Mouse (Mus musculus) embryonic stem cell, embryonic (primary cell): ENCODE results near the gene Lamb3.

ENCODE experiments used
- CTCF ChIA-PET, 4 experiments: fragments of 300-600 bp in 2 of 4; fragments of 350-600 bp in 2 of 4; sonication (Branson Sonifier 250); formaldehyde crosslinking; loops; one replicate each; lab custom pipeline; 2022; ENCODE audit warnings: inconsistent platforms in 2 of 4; lab: Charles Lee
- POLR2A ChIA-PET, 4 experiments: fragments of 300-600 bp in 2 of 4; fragments of 350-600 bp in 2 of 4; sonication (Branson Sonifier 250); formaldehyde crosslinking; loops; one replicate each; lab custom pipeline; 2022; ENCODE audit warnings: antibody characterized with exemption in 4 of 4, inconsistent platforms in 1 of 4; lab: Charles Lee

The Lamb3 gene

GRCm38 (mm10) chr1:193194416-193195140, 12.9 kb upstream of the Lamb3 start:
- POLR2A ChIA-PET: interaction anchor here in 3 of 4 experiments (0.6 to 0.7 kb wide), 5 partner anchors 30 to 214 kb away, joined by 3 to 5 read pairs (median 3); no protein-coding TSS in a partner anchor
- CTCF ChIA-PET: no interaction called here

DNA sequence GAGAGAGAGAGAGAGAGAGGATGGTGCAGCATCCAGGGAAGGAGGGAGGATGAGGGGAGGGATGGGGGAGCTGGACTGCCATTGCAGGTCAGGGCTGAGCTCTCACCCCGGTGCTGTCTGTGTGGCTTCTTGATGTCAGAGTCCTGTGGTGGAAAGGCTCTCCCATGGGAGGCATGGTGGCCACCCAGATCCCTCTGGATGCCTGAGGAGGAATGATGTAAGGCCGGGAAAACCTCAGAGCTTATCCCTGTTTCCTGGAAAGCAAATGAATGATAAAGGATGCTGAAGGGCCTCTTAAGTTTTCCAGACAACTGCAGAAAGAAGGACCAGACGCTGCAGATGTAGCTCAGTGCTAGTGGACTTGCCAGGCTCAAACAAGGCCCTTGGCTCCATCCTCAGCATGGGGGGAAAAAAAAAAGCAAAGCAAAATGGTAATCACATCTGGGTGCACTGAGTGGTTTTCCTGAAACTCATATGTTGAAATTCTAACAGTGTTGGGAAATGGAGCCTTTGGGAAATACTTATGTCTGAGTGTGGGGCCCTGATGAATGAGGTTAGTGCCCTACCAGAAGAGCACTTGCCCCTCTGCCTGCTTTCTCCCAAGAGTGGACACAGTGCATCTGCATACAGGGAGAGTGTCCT, 12.2 kb upstream of the Lamb3 start:
- ChIA-PET POLR2A (interaction anchor here in 2 of 4 experiments (0.6 to 0.7 kb wide), 2 partner anchors 30 to 31 kb away, joined by 3 to 5 read pairs; no protein-coding TSS in a partner anchor), CTCF (interaction anchor here in 1 of 4 experiments (0.6 kb wide), 1 partner anchor 12 kb away, joined by 3 read pairs; the partner anchor contains the start of gene Lamb3)

GRCm38 (mm10) chr1:193197494-193198205, 9.8 kb upstream of the Lamb3 start:
- POLR2A ChIA-PET: interaction anchor here in 1 of 4 experiments (1.2 to 1.5 kb wide), 2 partner anchors 8 to 23 kb away, joined by 3 to 4 read pairs; no protein-coding TSS in a partner anchor
- CTCF ChIA-PET: no interaction called here

DNA sequence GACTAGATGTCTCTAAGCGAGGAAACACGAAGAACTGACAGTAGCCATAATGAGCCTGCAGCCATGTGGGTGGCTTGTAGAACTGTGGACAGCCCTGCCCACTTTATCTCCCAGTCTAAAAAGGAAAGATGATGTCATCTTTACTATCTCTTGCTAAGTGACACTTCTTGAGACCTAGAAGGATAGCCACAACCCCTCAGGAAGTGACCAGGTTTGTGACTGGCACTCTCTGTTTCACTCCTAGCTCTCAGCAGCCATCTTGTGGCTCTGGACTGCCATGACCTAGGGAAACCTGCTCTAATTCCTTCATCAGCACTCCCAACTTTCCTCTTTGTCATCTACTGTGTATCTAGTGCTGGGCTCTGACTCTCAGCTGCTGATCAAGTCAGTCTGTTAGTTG, 9.2 kb upstream of the Lamb3 start:
- POLR2A ChIA-PET: interaction anchor here in 1 of 4 experiments (1.2 to 1.5 kb wide), 2 partner anchors 9 to 24 kb away, joined by 3 to 4 read pairs; no protein-coding TSS in a partner anchor
- CTCF ChIA-PET: no interaction called here

DNA sequence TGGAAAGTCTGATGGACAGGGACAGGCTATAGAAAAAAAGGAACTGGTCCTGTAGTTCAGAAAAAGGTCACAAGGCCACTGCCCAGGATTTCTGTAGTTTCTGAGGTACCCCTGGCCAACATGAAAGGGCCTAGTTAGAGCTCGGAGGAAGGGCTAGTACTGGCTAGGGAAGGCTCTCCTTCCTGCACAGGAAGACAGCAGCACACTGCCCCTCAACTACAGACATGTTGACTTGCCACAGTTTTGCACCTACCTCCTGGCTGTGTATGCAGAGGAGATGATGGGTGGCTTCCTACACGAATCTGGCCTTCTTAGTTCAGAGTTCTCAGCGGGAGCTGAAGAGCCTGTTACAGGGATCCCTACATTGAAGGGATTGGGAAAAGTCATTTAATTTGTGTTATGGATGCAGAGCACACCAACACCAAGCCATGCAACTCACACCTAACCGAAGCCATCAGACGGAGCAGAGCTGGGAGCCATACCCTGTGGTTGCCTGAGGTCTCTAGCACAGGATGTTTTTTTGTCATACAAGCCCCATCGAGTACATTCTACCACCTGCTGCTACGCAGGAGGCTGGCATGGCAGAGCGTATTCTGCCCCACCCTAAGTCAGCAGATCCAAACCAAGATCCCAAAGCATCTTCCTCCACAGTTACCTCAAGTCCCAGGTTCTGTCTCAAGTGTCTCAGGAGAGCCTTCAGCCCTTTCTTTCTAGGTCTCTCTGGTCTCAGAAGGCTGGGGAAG, 6.7 kb upstream of the Lamb3 start:
- ChIA-PET POLR2A (no interaction called here), CTCF (no interaction called here)

GRCm38 (mm10) chr1:193201383-193201778, 6.1 kb upstream of the Lamb3 start, which contains the start of gene Traf3ip3:
TSS of gene Traf3ip3 (minus strand) at chr1:193201703.
- POLR2A ChIA-PET: interaction anchor here in 1 of 4 experiments (1.3 kb wide), 1 partner anchor 29 kb away, joined by 3 read pairs; no protein-coding TSS in a partner anchor
- CTCF ChIA-PET: no interaction called here

DNA sequence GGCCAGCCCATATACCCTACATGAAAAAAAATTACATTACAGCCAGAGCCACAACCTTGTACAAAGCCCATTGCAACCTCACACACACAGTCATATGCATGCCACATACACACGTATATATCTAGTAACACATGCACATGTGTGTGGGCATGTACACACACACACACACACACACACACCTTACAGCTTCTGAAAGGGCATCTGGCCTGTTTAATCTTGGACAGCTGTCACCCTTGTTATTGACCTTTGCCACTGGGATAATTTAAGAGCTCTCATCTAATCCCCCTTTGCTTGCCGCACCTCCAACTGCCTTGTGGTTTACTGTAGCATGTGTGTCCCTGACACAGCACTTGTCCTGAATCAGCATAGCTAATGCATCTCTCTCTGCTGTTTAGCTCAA, 3.7 kb upstream of the Lamb3 start:
- CTCF ChIA-PET: interaction anchor here in 1 of 4 experiments (1.5 kb wide), 1 partner anchor 120 kb away, joined by 5 read pairs; no protein-coding TSS in a partner anchor

GRCm38 (mm10) chr1:193205431-193205830, 2.1 kb upstream of the Lamb3 start:
- ChIA-PET CTCF (interaction anchor here in 3 of 4 experiments (0.6 to 0.9 kb wide), 3 partner anchors 75 to 442 kb away, joined by 3 to 11 read pairs (median 4); partner anchors contain the start of gene Diexf (in 1 of the 3)), POLR2A (no interaction called here)

More for the DNA sequence above, 3.7 kb upstream of the Lamb3 start:
- POLR2A ChIA-PET: interaction anchor here in 1 of 4 experiments (1.4 kb wide), 1 partner anchor 30 kb away, joined by 3 read pairs; no protein-coding TSS in a partner anchor

DNA sequence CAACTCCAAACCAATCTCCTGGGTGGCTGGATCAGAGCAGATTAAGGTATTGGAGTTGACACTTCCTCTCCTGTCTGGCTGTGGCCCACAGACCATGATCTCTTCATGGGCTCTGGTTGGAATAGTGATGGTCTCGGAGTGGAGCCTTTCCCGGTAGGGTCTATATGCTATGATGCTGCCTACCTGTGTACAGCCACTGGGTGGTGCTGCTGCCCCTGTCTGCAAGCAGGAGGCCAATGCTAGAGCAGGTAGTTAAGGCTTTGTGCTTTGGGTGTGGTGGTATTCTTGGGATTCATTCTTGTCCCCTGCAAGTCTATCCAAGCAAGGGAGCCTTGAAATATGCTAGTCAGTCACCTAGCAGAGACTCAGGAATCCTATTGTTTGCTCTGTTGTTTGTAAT, 679 bp downstream of the Lamb3 start:
- POLR2A ChIA-PET: no interaction called here
- CTCF ChIA-PET: interaction anchor here in 1 of 4 experiments (0.7 kb wide), 1 partner anchor 116 kb away, joined by 5 read pairs; no protein-coding TSS in a partner anchor

DNA sequence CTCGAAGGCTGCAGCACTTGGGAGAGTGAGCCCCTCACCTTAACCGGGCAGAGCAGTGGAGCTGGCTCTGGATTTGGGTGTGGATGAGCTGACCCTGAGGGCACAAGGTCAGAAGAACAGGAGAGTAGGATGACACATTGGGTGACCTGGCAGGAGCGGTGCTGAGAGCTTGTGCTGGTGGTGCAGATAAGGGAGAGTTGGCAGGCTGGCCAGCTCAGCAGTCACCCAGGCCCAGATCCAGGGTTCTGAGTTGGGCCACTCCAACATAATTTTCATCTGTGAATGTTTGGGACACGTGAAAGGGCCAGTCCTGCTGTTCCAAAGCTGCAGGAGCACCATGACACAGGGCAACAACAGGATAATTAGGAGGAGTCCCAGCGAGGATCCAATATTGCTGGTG, 3.9 kb downstream of the Lamb3 start:
- ChIA-PET POLR2A (interaction anchor here in 1 of 4 experiments (0.6 kb wide), 1 partner anchor 65 kb away, joined by 3 read pairs; no protein-coding TSS in a partner anchor), CTCF (interaction anchor here in 1 of 4 experiments (0.6 to 1.0 kb wide), 2 partner anchors 41 to 165 kb away, joined by 3 read pairs; no protein-coding TSS in a partner anchor)

GRCm38 (mm10) chr1:193214053-193214452, 6.6 kb downstream of the Lamb3 start:
- CTCF ChIA-PET: interaction anchor here in 1 of 4 experiments (0.6 kb wide), 1 partner anchor 121 kb away, joined by 3 read pairs; no protein-coding TSS in a partner anchor

GRCm38 (mm10) chr1:193216000-193216399, 8.5 kb downstream of the Lamb3 start:
- CTCF ChIA-PET: no interaction called here
- POLR2A ChIA-PET: no interaction called here

More at GRCm38 (mm10) chr1:193214053-193214452, 6.6 kb downstream of the Lamb3 start:
- POLR2A ChIA-PET: interaction anchor here in 1 of 4 experiments (0.5 kb wide), 1 partner anchor 109 kb away, joined by 3 read pairs; no protein-coding TSS in a partner anchor

GRCm38 (mm10) chr1:193220408-193220807, 12.9 kb downstream of the Lamb3 start:
- CTCF ChIA-PET: interaction anchor here in 1 of 4 experiments (0.7 kb wide), 1 partner anchor 156 kb away, joined by 3 read pairs; no protein-coding TSS in a partner anchor
- POLR2A ChIA-PET: interaction anchor here in 1 of 4 experiments (0.6 kb wide), 1 partner anchor 46 kb away, joined by 3 read pairs; no protein-coding TSS in a partner anchor

- POLR2A ChIA-PET: interaction anchor here in 3 of 4 experiments (0.6 kb wide), 3 partner anchors 30 to 1987 kb away, joined by 3 read pairs; no protein-coding TSS in a partner anchor
- CTCF ChIA-PET: no interaction called here
Measured at GRCm38 (mm10) chr1:193225531-193225930, 18.0 kb downstream of the Lamb3 start.

DNA sequence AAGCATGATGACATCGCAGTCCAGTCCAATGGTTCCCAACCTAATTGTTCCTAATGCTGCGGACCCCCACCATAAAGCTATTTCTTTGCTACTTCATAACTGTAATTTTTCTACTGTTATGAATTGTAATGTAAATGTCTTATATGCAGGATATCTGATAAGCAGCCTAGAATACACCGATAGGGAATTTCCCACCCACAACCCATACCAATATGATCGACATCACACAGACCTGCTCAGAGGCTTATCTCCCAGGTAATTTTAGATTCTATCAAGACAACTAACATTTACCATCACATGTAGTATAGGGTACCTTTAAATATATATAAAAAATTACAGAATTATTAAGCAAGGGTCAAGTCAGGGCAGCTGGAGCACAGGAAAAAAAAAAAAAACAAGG, 18.6 kb downstream of the Lamb3 start:
- ChIA-PET CTCF (no interaction called here), POLR2A (interaction anchor here in 1 of 4 experiments (0.6 kb wide), 1 partner anchor 19 kb away, joined by 4 read pairs; no protein-coding TSS in a partner anchor)

- CTCF ChIA-PET: interaction anchor here in 1 of 4 experiments (0.9 kb wide), 1 partner anchor 150 kb away, joined by 3 read pairs; no protein-coding TSS in a partner anchor
- POLR2A ChIA-PET: interaction anchor here in 1 of 4 experiments (1.2 kb wide), 1 partner anchor 11 kb away, joined by 3 read pairs; no protein-coding TSS in a partner anchor
Measured at GRCm38 (mm10) chr1:193226724-193227522, 19.4 kb downstream of the Lamb3 start.
